Mouse (Mus musculus) Patski (cell line): ENCODE measurements around the gene Nav3. TPM values are rescaled to one million over a fixed set of nuclear protein-coding genes. Genes with fewer than 3 reads are reported as not detected.
"Not testable (repeated sequence)": the region's sequence is repeated elsewhere in the genome, so short reads cannot be mapped to it uniquely, and the experiment has no call there.

Experiments
- ATAC-seq: fragments of 100-300 bp; one replicate; pipeline ENCODE4 v1.8.0; 2021
- CTCF ChIA-PET: fragments of 350-600 bp; sonication (Branson Sonifier 250); formaldehyde crosslinking; loops from one replicate; lab custom pipeline; 2022; ENCODE audit warnings: inconsistent platforms; lab: Charles Lee
- POLR2A ChIA-PET: fragments of 350-600 bp; sonication (Branson Sonifier 250); formaldehyde crosslinking; loops from one replicate; lab custom pipeline; 2022; ENCODE audit warnings: antibody characterized with exemption, inconsistent platforms; lab: Charles Lee
- DNase-seq: peaks from one replicate; pipeline ENCODE4 v3.0.0-alpha.2; 2011; ENCODE audit warnings: low read depth, low spot score
- H3K27me3 ChIP-seq: fragments of 371-371 bp; one replicate; pipeline ENCODE4 v1.5.1; 2021
- CTCF ChIP-seq: fragments of 100-300 bp; IDR thresholded peaks from one replicate; pipeline ENCODE4 v1.5.1; 2021
- in situ Hi-C: fragments of 300-500 bp; cut with MboI; formaldehyde crosslinking; loops from 3 replicates; pipeline ENCODE4 v1.11.1; 2018; ENCODE audit warnings: low pct_unique_long_range_greater_than_20kb, mixed read lengths
- polyA plus RNA-seq: library from polyadenylated mRNA; unstranded; gene quantifications from one replicate; pipeline ENCODE4 v1.2.3, GENCODE M21; 2021

Gene Nav3
- polyA plus RNA-seq, 1 experiment from 2014 or later = 2.4 TPM

DNA sequence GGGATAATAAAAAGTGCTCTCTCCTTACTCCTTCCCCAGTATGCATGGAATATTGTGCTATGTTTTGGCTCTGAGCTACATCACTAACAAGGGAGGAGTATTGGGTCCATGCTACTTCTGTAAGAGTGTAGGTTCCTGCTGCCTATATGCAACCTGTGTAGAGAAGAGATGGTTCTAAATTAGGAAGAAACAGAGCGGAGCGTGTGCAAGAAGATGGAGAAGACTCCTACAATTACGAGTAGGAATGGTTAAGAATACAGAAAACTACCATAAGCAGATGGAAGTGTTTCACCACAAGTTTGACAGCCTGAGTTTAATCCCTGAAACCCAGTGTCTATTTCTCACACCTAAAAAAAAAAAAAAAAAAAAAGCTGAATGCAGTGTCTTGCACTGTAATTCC, 24.9 kb downstream of the Nav3 start:
- TF ChIP-seq CTCF = no peak
- H3K27me3 ChIP-seq = no peaks in the 10 kb centered on the region
- in situ Hi-C loops = no loop called here
- no peak for DNase-seq
- POLR2A ChIA-PET = no interaction called here
- CTCF ChIA-PET = no interaction called here
- ATAC-seq = no peak

- no peak for ATAC-seq
- no peak for TF ChIP-seq CTCF
- CTCF ChIA-PET = interaction anchor here (1.0 to 1.5 kb wide), 2 partner anchors 10 to 12 kb away, joined by 3 to 4 read pairs; no protein-coding TSS in a partner anchor
Observed at GRCm38 (mm10) chr10:110429578-110429977, 26.4 kb downstream of the Nav3 start.

DNA sequence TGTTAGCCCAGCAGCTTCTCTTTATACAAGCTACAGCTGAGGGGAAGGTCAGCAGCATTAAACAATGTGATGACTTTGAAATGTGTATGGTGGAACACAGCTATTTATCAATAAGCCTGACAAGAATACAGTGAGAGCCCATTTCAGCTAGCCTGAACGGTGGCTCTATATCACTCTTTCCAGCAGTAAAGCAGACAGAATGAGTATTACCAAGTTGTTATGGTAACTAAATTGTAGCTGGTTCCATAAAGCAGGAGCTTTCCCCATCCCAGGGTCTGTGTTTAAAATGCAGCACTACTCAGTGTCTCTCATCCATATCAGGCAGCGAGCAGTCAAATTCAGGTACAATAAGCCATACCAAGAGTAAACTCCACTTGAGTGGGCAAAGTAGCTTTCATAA, 27.0 kb downstream of the Nav3 start:
- CTCF ChIA-PET = interaction anchor here (1.0 to 1.5 kb wide), 2 partner anchors 10 to 12 kb away, joined by 3 to 4 read pairs; no protein-coding TSS in a partner anchor

More at GRCm38 (mm10) chr10:110429578-110429977, 26.4 kb downstream of the Nav3 start:
- no peaks in the 10 kb centered on the region for H3K27me3 ChIP-seq
- no peak for DNase-seq
- in situ Hi-C loops = no loop called here
- POLR2A ChIA-PET = no interaction called here

DNA sequence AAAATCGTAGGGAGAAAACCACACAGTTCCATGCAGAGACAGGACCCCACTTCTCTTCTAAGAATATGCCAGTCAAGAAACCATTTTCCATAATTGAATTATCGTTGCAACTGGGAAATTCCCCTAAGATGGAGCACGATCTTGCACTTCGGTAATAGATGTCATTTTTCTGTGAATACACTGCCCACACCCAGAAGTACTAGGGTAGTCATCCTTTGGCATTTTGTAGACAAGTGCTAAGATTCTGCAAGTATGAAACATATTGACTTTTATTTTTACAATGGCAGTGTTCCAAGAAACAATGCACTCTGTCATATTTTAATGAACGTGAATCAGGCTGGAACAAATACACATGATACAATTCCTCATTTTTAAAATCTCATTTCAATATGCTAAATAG, 34.5 kb downstream of the Nav3 start:
- DNase-seq (no peak), ATAC-seq (no peak)
- in situ Hi-C loops = no loop called here
- TF ChIP-seq CTCF = no peak
- POLR2A ChIA-PET = interaction anchor here (0.7 kb wide), 1 partner anchor 427 kb away, joined by 4 read pairs; no protein-coding TSS in a partner anchor
- peaks cover 16% of the 10 kb centered on the region for H3K27me3 ChIP-seq
- CTCF ChIA-PET = interaction anchor here (1.4 kb wide), 1 partner anchor 18 kb away, joined by 3 read pairs; no protein-coding TSS in a partner anchor

More for the DNA sequence above, 27.0 kb downstream of the Nav3 start:
- no peak for ATAC-seq
- POLR2A ChIA-PET = no interaction called here
- DNase-seq = no peak
- in situ Hi-C loops = no loop called here
- no peaks in the 10 kb centered on the region for H3K27me3 ChIP-seq
- no peak for TF ChIP-seq CTCF

DNA sequence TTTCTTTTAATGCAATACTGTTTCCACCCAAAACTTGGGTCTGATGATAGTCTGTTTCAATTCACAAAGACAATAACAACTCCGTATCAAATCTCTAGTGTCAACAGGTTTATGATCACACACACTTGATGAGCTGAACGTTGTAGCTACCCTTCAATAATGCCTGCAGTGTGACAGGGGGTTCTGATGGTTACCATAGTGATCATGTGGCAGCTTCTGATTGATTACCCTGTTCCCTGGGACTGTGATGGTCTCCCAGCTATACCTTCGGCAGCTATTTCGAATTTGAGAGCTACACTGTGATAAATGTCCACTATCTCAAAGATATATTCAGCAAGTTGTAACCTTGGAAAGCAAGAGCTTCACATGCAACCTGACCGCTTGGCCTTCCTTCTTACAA, 39.0 kb downstream of the Nav3 start:
- ATAC-seq = no peak
- in situ Hi-C loops = no loop called here
- DNase-seq = no peak
- TF ChIP-seq CTCF = no peak
- ChIA-PET CTCF (interaction anchor here (1.1 kb wide), 1 partner anchor 12 kb away, joined by 4 read pairs; no protein-coding TSS in a partner anchor), POLR2A (no interaction called here)
- peaks cover 16% of the 10 kb centered on the region for H3K27me3 ChIP-seq

- in situ Hi-C loops = no loop called here
- DNase-seq (no peak), ATAC-seq (no peak)
- TF ChIP-seq CTCF = no peak
- H3K27me3 ChIP-seq = peaks cover 7% of the 10 kb centered on the region
- ChIA-PET POLR2A (no interaction called here), CTCF (no interaction called here)
Observed at GRCm38 (mm10) chr10:110415624-110416023, 40.4 kb downstream of the Nav3 start.

DNA sequence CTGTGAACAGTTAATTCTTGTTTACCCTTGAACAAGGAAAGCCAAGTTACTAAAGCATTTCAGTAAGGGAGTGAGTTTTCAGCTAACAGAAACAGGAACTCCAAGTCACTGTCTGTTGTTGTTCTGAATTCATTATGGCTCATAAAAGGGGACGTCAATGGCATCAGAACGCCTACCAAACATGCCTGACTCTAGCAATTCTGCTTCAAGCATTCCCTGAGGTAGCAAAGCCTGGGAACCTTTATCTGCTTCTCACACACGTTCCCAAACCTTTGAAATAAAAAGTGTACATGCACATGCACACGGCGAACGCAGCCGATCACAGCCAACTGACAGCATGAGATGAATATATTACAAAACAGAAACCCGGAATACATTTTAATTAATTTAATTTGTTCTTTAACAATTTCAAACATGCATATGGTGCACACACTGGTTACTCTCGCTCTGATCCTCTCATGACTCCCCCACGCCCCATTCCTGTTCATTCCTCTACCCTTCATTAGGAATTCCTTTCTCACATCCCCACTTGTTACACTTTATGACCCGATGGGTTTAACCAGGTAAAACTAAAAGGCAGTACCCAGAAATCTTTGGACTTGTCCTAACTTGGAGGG, 42.6 kb downstream of the Nav3 start:
- TF ChIP-seq CTCF = no peak
- CTCF ChIA-PET = no interaction called here
- POLR2A ChIA-PET = no interaction called here
- peaks cover under 1% of the 10 kb centered on the region for H3K27me3 ChIP-seq
- DNase-seq = no peak
- ATAC-seq = no peak
- in situ Hi-C loops = no loop called here

- CTCF ChIA-PET = no interaction called here
- no peak for DNase-seq
- POLR2A ChIA-PET = no interaction called here
- in situ Hi-C loops = no loop called here
- no peaks in the 10 kb centered on the region for H3K27me3 ChIP-seq
- ATAC-seq = no peak
- TF ChIP-seq CTCF = no peak
Observed at GRCm38 (mm10) chr10:110402950-110403349, 53.1 kb downstream of the Nav3 start.

DNA sequence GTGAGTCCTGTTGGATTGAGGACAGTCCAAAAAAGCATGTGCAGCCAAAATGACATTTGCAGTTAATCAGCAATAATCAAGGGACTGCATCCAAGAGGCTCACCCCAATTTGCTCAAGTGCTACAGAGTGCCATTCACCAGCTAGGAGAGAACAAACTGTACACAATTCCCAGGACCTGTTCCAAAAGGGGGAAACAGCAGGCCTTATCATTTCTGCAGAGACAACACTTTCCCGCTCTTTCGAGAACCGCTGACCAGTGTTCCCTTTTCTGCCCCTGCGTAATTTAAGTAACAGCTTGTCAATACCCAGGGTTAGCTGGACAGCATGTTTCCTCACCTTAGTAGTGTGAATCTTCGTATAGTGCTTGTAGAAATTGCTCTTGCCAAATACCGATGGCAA, 55.4 kb downstream of the Nav3 start:
- no peak for TF ChIP-seq CTCF
- no peaks in the 10 kb centered on the region for H3K27me3 ChIP-seq
- CTCF ChIA-PET = no interaction called here
- in situ Hi-C loops = no loop called here
- ATAC-seq (no peak), DNase-seq (no peak)
- POLR2A ChIA-PET = no interaction called here

DNA sequence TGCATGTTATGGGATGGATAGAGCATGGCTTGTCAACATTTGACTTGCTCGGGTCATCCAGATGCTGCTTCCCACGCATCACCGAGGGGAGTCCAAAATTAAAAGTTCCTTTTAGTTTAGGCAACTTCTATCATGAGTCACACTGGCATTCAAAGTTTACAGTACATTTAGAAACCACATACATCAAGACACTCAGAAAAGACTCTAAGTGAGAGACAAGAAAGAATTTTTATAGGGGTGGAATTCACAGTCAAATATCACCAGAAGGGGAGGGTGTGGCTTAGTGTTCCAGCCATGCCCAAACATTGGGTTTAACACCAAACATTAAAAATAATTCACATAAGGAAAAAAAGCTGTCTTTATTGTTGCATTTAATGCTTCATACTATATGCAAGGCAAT, 57.4 kb downstream of the Nav3 start:
- POLR2A ChIA-PET = no interaction called here
- in situ Hi-C loops = no loop called here
- TF ChIP-seq CTCF = no peak
- ATAC-seq = no peak
- no peak for DNase-seq
- CTCF ChIA-PET = no interaction called here
- peaks cover 4% of the 10 kb centered on the region for H3K27me3 ChIP-seq

DNA sequence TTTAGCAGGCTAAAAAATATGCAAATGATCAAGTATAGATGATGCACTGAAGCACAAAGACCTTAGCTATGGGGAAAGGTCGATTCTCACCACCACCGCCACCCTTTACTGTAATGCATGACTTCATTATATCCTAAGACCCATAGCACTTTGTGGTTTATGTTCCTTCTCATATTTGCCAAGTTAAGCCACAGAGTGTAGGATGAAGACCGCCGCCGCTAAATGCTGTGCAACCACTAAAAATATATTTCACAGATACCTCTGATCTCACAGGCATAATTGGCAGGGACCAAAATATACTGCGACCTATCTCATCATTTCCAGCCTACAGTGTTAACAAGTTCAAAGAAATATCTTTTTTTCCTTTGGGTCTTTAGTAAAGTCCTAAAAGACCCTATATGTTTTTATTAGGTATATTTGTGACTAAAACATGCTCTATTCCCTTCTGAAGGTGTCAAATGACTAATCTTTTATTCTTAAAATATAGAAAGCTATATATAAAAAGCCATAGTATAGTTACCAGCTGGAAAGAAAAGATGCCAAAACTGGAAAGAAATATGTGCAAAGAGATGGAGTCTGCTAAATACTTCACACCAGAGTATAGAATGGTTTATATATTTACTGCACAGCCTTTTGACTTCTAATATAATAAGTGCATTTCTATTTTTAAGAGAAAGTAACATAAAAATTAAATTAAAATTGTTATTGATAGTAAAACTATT, 69.4 kb downstream of the Nav3 start:
- DNase-seq (no peak), ATAC-seq (no peak)
- POLR2A ChIA-PET = interaction anchor here (0.8 kb wide), 1 partner anchor 9 kb away, joined by 3 read pairs; no protein-coding TSS in a partner anchor
- no peak for TF ChIP-seq CTCF
- H3K27me3 ChIP-seq = no peaks in the 10 kb centered on the region
- in situ Hi-C loops = no loop called here
- CTCF ChIA-PET = interaction anchor here (0.8 to 1.2 kb wide), 2 partner anchors 357 to 374 kb away, joined by 3 read pairs; no protein-coding TSS in a partner anchor

GRCm38 (mm10) chr10:110383506-110384229, 72.3 kb downstream of the Nav3 start:
- DNase-seq, ATAC-seq, in situ Hi-C loops, CTCF ChIA-PET, H3K27me3 ChIP-seq, POLR2A ChIA-PET: not testable (repeated sequence)
